Mouse (Mus musculus) splenic B cell, adult 2 months (primary cell): ENCODE measurements around the gene Dtnb.

Source experiments
- DNase-seq: peaks from one replicate; pipeline ENCODE4 v3.0.0-alpha.2; 2011; ENCODE audit warnings: low read depth, low spot score
- H3K27me3 ChIP-seq: 2 replicates; pipeline ENCODE4 v1.6.1; 2012; ENCODE audit warnings: mild to moderate bottlenecking, low read length, moderate library complexity, mixed read lengths; ENCODE audit not compliant: control insufficient read depth, poor library complexity, insufficient read depth, severe bottlenecking
- H3K36me3 ChIP-seq: 2 replicates; pipeline ENCODE4 v1.6.1; 2012; ENCODE audit warnings: mild to moderate bottlenecking, low read length, moderate library complexity, mixed read lengths; ENCODE audit not compliant: control insufficient read depth, poor library complexity, insufficient read depth, severe bottlenecking

The Dtnb gene

GRCm38 (mm10) chr12:3756216-3756615, 184.0 kb downstream of the Dtnb start:
- DNase-seq = no peak
- Histone ChIP-seq H3K27me3 (no peaks in the 10 kb centered on the region), H3K36me3 (0 out of 2 replicates have a peak, but pooled peaks cover 1% of the 10 kb centered on the region)

GRCm38 (mm10) chr12:3758127-3758526, 185.9 kb downstream of the Dtnb start:
- no peak for DNase-seq
- Histone ChIP-seq H3K27me3 (no peaks in the 10 kb centered on the region), H3K36me3 (0 out of 2 replicates have a peak, but pooled peaks cover 1% of the 10 kb centered on the region)

GRCm38 (mm10) chr12:3759419-3759818, 187.2 kb downstream of the Dtnb start:
- peaks cover 3% of the 10 kb centered on the region; the same call in 1 of the 2 replicates for H3K36me3 ChIP-seq
- peak; percentile 81 for DNase-seq

GRCm38 (mm10) chr12:3760876-3761590, 188.9 kb downstream of the Dtnb start:
- DNase-seq = no peak
- Histone ChIP-seq H3K36me3 (peaks cover 2% of the 10 kb centered on the region; the same call in 1 of the 2 replicates), H3K27me3 (no peaks in the 10 kb centered on the region)

More at GRCm38 (mm10) chr12:3759419-3759818, 187.2 kb downstream of the Dtnb start:
- H3K27me3 ChIP-seq = no peaks in the 10 kb centered on the region

GRCm38 (mm10) chr12:3761591-3762295, 189.6 kb downstream of the Dtnb start:
- DNase-seq = no peak
- Histone ChIP-seq H3K36me3 (peaks cover 2% of the 10 kb centered on the region; the same call in 1 of the 2 replicates), H3K27me3 (no peaks in the 10 kb centered on the region)

- Histone ChIP-seq H3K36me3 (peaks cover 2% of the 10 kb centered on the region; the same call in 1 of the 2 replicates), H3K27me3 (no peaks in the 10 kb centered on the region)
- DNase-seq = no peak
Observed at GRCm38 (mm10) chr12:3764191-3764804, 192.1 kb downstream of the Dtnb start.

- Histone ChIP-seq H3K27me3 (no peaks in the 10 kb centered on the region), H3K36me3 (peaks cover 2% of the 10 kb centered on the region; the same call in 1 of the 2 replicates)
- DNase-seq = no peak
Observed at GRCm38 (mm10) chr12:3767360-3767759, 195.2 kb downstream of the Dtnb start.

GRCm38 (mm10) chr12:3768391-3768790, 196.2 kb downstream of the Dtnb start:
- DNase-seq = no peak
- H3K27me3 ChIP-seq = no peaks in the 10 kb centered on the region
- peaks cover 2% of the 10 kb centered on the region; the same call in 1 of the 2 replicates for H3K36me3 ChIP-seq

GRCm38 (mm10) chr12:3770546-3770945, 198.4 kb downstream of the Dtnb start:
- no peak for DNase-seq
- Histone ChIP-seq H3K36me3 (no peaks in the 10 kb centered on the region), H3K27me3 (no peaks in the 10 kb centered on the region)

GRCm38 (mm10) chr12:3771080-3771479, 198.9 kb downstream of the Dtnb start:
- H3K27me3 ChIP-seq = no peaks in the 10 kb centered on the region
- DNase-seq = peak; percentile 71
- no peaks in the 10 kb centered on the region for H3K36me3 ChIP-seq

GRCm38 (mm10) chr12:3773643-3774042, 201.5 kb downstream of the Dtnb start:
- no peak for DNase-seq
- no peaks in the 10 kb centered on the region for H3K27me3 ChIP-seq
- no peaks in the 10 kb centered on the region for H3K36me3 ChIP-seq

- DNase-seq = no peak
- Histone ChIP-seq H3K36me3 (no peaks in the 10 kb centered on the region), H3K27me3 (no peaks in the 10 kb centered on the region)
Observed at GRCm38 (mm10) chr12:3776015-3776414, 203.8 kb downstream of the Dtnb start.

GRCm38 (mm10) chr12:3777682-3778081, 205.5 kb downstream of the Dtnb start:
- H3K36me3 ChIP-seq = no peaks in the 10 kb centered on the region
- DNase-seq = no peak

GRCm38 (mm10) chr12:3778286-3778685, 206.1 kb downstream of the Dtnb start:
- no peaks in the 10 kb centered on the region for H3K36me3 ChIP-seq
- no peak for DNase-seq
- H3K27me3 ChIP-seq = no peaks in the 10 kb centered on the region

More at GRCm38 (mm10) chr12:3777682-3778081, 205.5 kb downstream of the Dtnb start:
- H3K27me3 ChIP-seq = no peaks in the 10 kb centered on the region

- Histone ChIP-seq H3K36me3 (no peaks in the 10 kb centered on the region; the same call in 1 of the 2 replicates), H3K27me3 (no peaks in the 10 kb centered on the region)
- DNase-seq = no peak
Observed at GRCm38 (mm10) chr12:3779639-3780038, 207.5 kb downstream of the Dtnb start.
